Mouse (Mus musculus): ENCODE results near the gene Psmc3. TPM values are rescaled to one million over a fixed set of nuclear protein-coding genes. Genes with fewer than 3 reads are reported as not detected.
A peak's percentile ranks its signal among the peaks of the same experiment; 100 is the strongest.
"Not testable (repeated sequence)": the region's sequence is repeated elsewhere in the genome, so short reads cannot be mapped to it uniquely, and the experiment has no call there.

The Psmc3 gene
- polyA plus RNA-seq, 1 experiment from 2014 or later: 369 TPM

DNA sequence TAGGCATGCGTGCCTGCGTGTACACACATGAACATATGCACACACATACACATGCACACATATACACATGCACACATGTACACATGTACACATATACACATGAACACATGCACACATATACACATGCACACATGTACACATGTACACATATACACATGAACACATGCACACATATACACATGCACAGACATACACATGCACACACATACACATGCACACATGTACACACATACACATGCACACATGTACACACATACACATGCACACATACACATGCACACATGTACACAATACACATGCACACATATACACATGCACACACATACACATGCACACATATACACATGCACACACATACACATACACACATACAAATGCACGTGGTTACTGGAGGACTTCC, 58.0 kb downstream of the Psmc3 start:
- H3K4me1 ChIP-seq (ENCODE audit: control insufficient read depth, insufficient read depth, low read length); H3K4me3 ChIP-seq (ENCODE audit: low read depth, low read length); DNase-seq (ENCODE audit: low spot score, missing footprints); H3K9me3 ChIP-seq (ENCODE audit: control insufficient read depth, low read length); ATAC-seq (ENCODE audit: low FRiP score); H3K36me3 ChIP-seq (ENCODE audit: control insufficient read depth, insufficient read depth, low read length); H3K4me2 ChIP-seq; H3K9ac ChIP-seq (ENCODE audit: low read length); H3K27ac ChIP-seq (ENCODE audit: low read depth, low read length); H3K27me3 ChIP-seq (ENCODE audit: control insufficient read depth, insufficient read depth, low read length): not testable (repeated sequence)
- WGBS: 88% methylated on average over 3 of the region's 3 CpGs

DNA sequence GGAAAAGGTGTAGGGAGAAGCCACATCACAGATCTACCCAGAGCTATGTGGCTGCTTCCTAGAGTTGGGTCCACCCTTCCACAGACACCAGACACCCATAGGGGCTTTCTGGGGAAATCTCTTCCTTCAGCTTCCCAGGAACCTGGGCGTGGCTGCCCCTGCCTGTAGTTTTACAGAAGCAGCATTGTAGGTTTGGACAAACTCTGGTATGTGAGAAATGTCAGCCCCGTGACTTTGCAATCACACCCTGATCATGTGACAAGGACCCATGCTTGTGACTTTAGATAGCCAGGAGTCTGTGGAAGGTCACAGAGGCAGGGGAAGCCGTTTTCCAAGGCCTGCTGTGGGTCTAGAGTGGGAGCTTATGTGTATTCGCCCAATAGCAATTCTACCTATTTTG, 58.7 kb downstream of the Psmc3 start:
- 53% methylated on average over 4 of the region's 4 CpGs for WGBS

DNA sequence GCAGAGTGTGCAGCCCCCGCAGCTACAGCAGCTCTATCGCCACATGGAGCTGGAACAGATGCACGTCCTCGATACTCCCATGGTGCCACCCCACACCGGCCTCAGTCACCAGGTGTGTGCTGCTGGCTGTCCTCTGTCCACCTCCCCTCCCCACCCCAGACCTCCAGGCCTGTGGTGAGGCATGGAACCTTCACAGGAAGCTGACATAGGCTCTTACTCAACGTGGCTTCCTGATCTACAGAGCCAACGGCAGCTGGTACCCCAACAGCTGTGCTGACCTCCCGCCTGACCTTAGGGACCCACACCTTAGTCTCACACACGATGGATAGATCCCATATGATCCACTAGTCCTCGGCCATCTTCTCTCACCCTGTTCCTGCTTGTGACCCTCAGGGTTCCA, 59.5 kb downstream of the Psmc3 start:
- WGBS: 84% methylated on average over 10 of the region's 10 CpGs
- Histone ChIP-seq H3K36me3 (ENCODE audit: control insufficient read depth, insufficient read depth, low read length) (no peaks in the 10 kb centered on the region), H3K4me2 (no peak overlapping the region), H3K27ac (ENCODE audit: low read depth, low read length) (no peak overlapping the region), H3K9me3 (ENCODE audit: control insufficient read depth, low read length) (no peaks in the 10 kb centered on the region), H3K4me1 (ENCODE audit: control insufficient read depth, insufficient read depth, low read length) (no peaks in the 10 kb centered on the region), H3K4me3 (ENCODE audit: low read depth, low read length) (no peak overlapping the region), H3K27me3 (ENCODE audit: control insufficient read depth, insufficient read depth, low read length) (no peaks in the 10 kb centered on the region), H3K9ac (ENCODE audit: low read length) (no peak overlapping the region)
- DNase-seq (ENCODE audit: low spot score, missing footprints) (no peak), ATAC-seq (ENCODE audit: low FRiP score) (no peak)

More for the DNA sequence above, 58.7 kb downstream of the Psmc3 start:
- Histone ChIP-seq H3K9ac (ENCODE audit: low read length) (no peak overlapping the region), H3K4me3 (ENCODE audit: low read depth, low read length) (no peak overlapping the region), H3K27ac (ENCODE audit: low read depth, low read length) (no peak overlapping the region), H3K9me3 (ENCODE audit: control insufficient read depth, low read length) (no peaks in the 10 kb centered on the region), H3K36me3 (ENCODE audit: control insufficient read depth, insufficient read depth, low read length) (no peaks in the 10 kb centered on the region), H3K4me2 (no peak overlapping the region), H3K4me1 (ENCODE audit: control insufficient read depth, insufficient read depth, low read length) (no peaks in the 10 kb centered on the region), H3K27me3 (ENCODE audit: control insufficient read depth, insufficient read depth, low read length) (no peaks in the 10 kb centered on the region)
- no peak for DNase-seq (ENCODE audit: low spot score, missing footprints)
- no peak for ATAC-seq (ENCODE audit: low FRiP score)

DNA sequence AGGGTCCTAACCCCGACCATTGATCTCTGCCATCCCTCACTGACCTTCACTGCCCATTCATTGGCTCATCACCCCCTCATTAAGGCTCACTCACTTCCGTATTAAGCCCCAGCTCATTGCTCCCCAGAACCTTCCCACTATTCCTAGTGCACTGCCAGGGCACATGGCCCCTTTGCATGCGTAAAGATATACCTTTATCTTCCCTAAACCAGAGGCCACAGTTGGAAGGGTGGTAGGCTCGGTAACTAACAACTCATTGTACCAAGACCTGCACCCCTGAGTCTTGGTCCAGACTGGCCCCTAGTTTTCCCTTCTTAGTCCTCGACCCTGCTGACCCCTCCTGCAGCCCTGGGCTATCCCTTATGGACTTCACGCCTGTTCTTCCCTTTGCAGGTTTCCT, 60.0 kb downstream of the Psmc3 start:
- Histone ChIP-seq H3K4me2 (no peak overlapping the region), H3K27me3 (ENCODE audit: control insufficient read depth, insufficient read depth, low read length) (no peaks in the 10 kb centered on the region), H3K4me1 (ENCODE audit: control insufficient read depth, insufficient read depth, low read length) (no peaks in the 10 kb centered on the region), H3K4me3 (ENCODE audit: low read depth, low read length) (no peak overlapping the region), H3K9ac (ENCODE audit: low read length) (no peak overlapping the region), H3K9me3 (ENCODE audit: control insufficient read depth, low read length) (no peaks in the 10 kb centered on the region), H3K27ac (ENCODE audit: low read depth, low read length) (no peak overlapping the region), H3K36me3 (ENCODE audit: control insufficient read depth, insufficient read depth, low read length) (no peaks in the 10 kb centered on the region)
- ATAC-seq (ENCODE audit: low FRiP score) (no peak), DNase-seq (ENCODE audit: low spot score, missing footprints) (no peak)
- WGBS: 73% methylated on average over 6 of the region's 6 CpGs

DNA sequence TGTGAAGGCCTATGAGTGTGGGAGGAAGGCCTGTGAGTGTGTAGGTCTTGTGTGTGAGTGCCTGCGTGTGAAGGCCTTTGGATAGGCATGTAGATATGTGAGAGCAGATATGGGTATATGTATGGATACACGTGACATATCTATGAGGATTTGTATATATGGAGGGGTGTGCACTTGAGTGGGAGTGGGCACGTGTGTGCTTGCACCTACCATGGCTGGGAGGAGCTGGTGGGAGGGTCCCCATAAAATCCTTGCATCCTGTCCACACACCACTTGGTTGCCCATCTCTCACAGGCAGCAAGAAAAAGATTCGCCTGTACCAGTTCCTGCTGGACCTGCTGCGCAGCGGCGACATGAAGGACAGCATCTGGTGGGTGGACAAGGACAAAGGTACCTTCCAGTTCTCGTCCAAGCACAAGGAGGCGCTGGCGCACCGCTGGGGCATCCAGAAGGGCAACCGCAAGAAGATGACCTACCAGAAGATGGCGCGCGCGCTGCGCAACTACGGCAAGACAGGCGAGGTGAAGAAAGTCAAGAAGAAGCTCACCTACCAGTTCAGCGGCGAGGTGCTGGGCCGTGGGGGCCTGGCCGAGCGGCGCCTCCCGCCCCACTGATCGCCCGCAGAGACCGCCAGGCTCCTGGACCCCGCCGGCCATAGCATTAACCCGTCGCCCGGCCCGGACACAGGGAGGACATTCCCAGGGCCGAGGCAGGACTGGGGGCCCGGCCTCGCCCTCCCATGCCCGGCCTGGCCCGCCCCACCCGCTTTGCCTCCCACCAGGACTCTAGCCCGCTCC, 61.2 kb downstream of the Psmc3 start:
- H3K4me3 ChIP-seq (ENCODE audit: low read depth, low read length): peak overlapping the region; percentile 31
- peak overlapping the region; percentile 70 for H3K4me2 ChIP-seq
- no peaks in the 10 kb centered on the region for H3K36me3 ChIP-seq (ENCODE audit: control insufficient read depth, insufficient read depth, low read length)
- H3K9me3 ChIP-seq (ENCODE audit: control insufficient read depth, low read length): no peaks in the 10 kb centered on the region
- no peaks in the 10 kb centered on the region for H3K4me1 ChIP-seq (ENCODE audit: control insufficient read depth, insufficient read depth, low read length)
- peak overlapping the region; percentile 47 for H3K9ac ChIP-seq (ENCODE audit: low read length)
- WGBS: 5% methylated on average over 42 of the region's 42 CpGs
- H3K27me3 ChIP-seq (ENCODE audit: control insufficient read depth, insufficient read depth, low read length): no peaks in the 10 kb centered on the region
- peak; percentile 99 for DNase-seq (ENCODE audit: low spot score, missing footprints)
- ATAC-seq (ENCODE audit: low FRiP score): peak; percentile 88
- no peak overlapping the region for H3K27ac ChIP-seq (ENCODE audit: low read depth, low read length)

DNA sequence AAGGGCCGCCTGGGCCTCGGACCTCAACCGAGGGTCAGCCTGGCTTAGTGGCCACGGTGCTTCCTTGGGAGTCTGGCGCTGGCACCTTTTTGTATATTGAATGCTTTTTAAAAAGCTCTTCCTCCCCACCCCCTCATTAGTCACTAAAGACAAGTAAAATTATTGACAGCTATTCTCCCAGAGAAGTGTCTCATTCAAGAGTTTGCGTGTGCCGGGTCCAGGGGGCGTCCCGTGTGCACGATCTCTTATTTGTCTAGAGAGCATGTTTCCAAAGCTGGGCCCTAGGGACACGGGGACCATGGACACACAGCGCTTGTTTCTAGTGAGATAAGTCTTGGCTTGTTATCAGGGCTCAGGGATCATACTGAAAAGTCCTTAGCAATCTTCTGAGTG, 61.8 kb downstream of the Psmc3 start:
- Histone ChIP-seq H3K9me3 (ENCODE audit: control insufficient read depth, low read length) (no peaks in the 10 kb centered on the region), H3K27ac (ENCODE audit: low read depth, low read length) (no peak overlapping the region), H3K4me2 (peak overlapping the region; percentile 70), H3K27me3 (ENCODE audit: control insufficient read depth, insufficient read depth, low read length) (no peaks in the 10 kb centered on the region), H3K4me3 (ENCODE audit: low read depth, low read length) (peak overlapping the region; percentile 31), H3K4me1 (ENCODE audit: control insufficient read depth, insufficient read depth, low read length) (no peaks in the 10 kb centered on the region), H3K36me3 (ENCODE audit: control insufficient read depth, insufficient read depth, low read length) (no peaks in the 10 kb centered on the region), H3K9ac (ENCODE audit: low read length) (peak overlapping the region; percentile 47)
- ATAC-seq (ENCODE audit: low FRiP score) (no peak), DNase-seq (ENCODE audit: low spot score, missing footprints) (peak; percentile 91)
- 37% methylated on average over 12 of the region's 12 CpGs for WGBS

Other genes with a start within 250 kb of the Psmc3 start
- gene Mtch2, start 206.9 kb upstream of the Psmc3 start, polyA plus RNA-seq (2014; fragmentation: Nextera tagmentation; extraction: Ambion mirVana): 257 and 260 TPM in 2 replicates
- gene C1qtnf4, start 168.1 kb upstream of the Psmc3 start, polyA plus RNA-seq (2014; fragmentation: Nextera tagmentation; extraction: Ambion mirVana): 12.3 and 13.1 TPM in 2 replicates
- 45.3 and 48.8 TPM in 2 replicates for gene Kbtbd4, start 149.3 kb upstream of the Psmc3 start, polyA plus RNA-seq (2014; fragmentation: Nextera tagmentation; extraction: Ambion mirVana)
- gene Ndufs3, start 149.2 kb upstream of the Psmc3 start, polyA plus RNA-seq (2014; fragmentation: Nextera tagmentation; extraction: Ambion mirVana): 200 and 204 TPM in 2 replicates
- 99.8 and 103 TPM in 2 replicates for gene Celf1, start 113.6 kb upstream of the Psmc3 start, polyA plus RNA-seq (2014; fragmentation: Nextera tagmentation; extraction: Ambion mirVana)
- gene Rapsn, start 18.4 kb upstream of the Psmc3 start, polyA plus RNA-seq (2014; fragmentation: Nextera tagmentation; extraction: Ambion mirVana): 0.63 and 0.98 TPM in 2 replicates
- 16.6 and 18.9 TPM in 2 replicates for gene Slc39a13, start 16.4 kb downstream of the Psmc3 start, polyA plus RNA-seq (2014; fragmentation: Nextera tagmentation; extraction: Ambion mirVana)
- gene Spi1, start 28.4 kb downstream of the Psmc3 start, polyA plus RNA-seq (2014; fragmentation: Nextera tagmentation; extraction: Ambion mirVana): 4.0 and 4.5 TPM in 2 replicates
- not detected in 2 replicates for gene Mybpc3, start 64.1 kb downstream of the Psmc3 start, polyA plus RNA-seq (2014; fragmentation: Nextera tagmentation; extraction: Ambion mirVana)
- gene Madd, start 129.8 kb downstream of the Psmc3 start, polyA plus RNA-seq (2014; fragmentation: Nextera tagmentation; extraction: Ambion mirVana): 16.9 and 17.3 TPM in 2 replicates
- gene Nr1h3, start 148.8 kb downstream of the Psmc3 start, polyA plus RNA-seq (2014; fragmentation: Nextera tagmentation; extraction: Ambion mirVana): 1.7 and 1.9 TPM in 2 replicates
- 34.6 and 38.8 TPM in 2 replicates for gene Acp2, start 148.9 kb downstream of the Psmc3 start, polyA plus RNA-seq (2014; fragmentation: Nextera tagmentation; extraction: Ambion mirVana)
- gene Ddb2, start 183.0 kb downstream of the Psmc3 start, polyA plus RNA-seq (2014; fragmentation: Nextera tagmentation; extraction: Ambion mirVana): 7.9 and 8.2 TPM in 2 replicates
- gene Pacsin3, start 201.9 kb downstream of the Psmc3 start, polyA plus RNA-seq (2014; fragmentation: Nextera tagmentation; extraction: Ambion mirVana): 20.9 and 24.3 TPM in 2 replicates
- 85.7 and 86.6 TPM in 2 replicates for gene Arfgap2, start 211.0 kb downstream of the Psmc3 start, polyA plus RNA-seq (2014; fragmentation: Nextera tagmentation; extraction: Ambion mirVana)

Measured in midbrain, embryonic 11.5 days (tissue).